Mouse (Mus musculus): ENCODE data around the gene Spint2. TPM values are rescaled to one million over a fixed set of nuclear protein-coding genes. Genes with fewer than 3 reads are reported as not detected.

Spint2 gene
- polyA plus RNA-seq (2014; fragmentation: Illumina TruSeq; extraction: RNeasy Lipid Tissue Mini Kit (QIAGEN cat#74804); ENCODE audit: low read depth, low replicate concordance) = 18.5 TPM

GRCm38 (mm10) chr7:29281201-29282073 lies at the start of gene Spint2:
TSS of gene Spint2 (minus strand) at chr7:29281912.

GRCm38 (mm10) chr7:29303738-29304462 lies 22.2 kb upstream of the Spint2 start, which contains the start of gene Dpf1:
TSS of gene Dpf1 (plus strand) at chr7:29303951.

GRCm38 (mm10) chr7:29288942-29289638 lies 7.4 kb upstream of the Spint2 start, which contains the start of gene Ppp1r14a:
TSS of gene Ppp1r14a (plus strand) at chr7:29289308.

GRCm38 (mm10) chr7:29248261-29248841 lies 33.4 kb downstream of the Spint2 start, which contains the start of gene 2200002D01Rik:
TSS of gene 2200002D01Rik (minus strand) at chr7:29248466.

GRCm38 (mm10) chr7:29238019-29238967 lies 43.4 kb downstream of the Spint2 start, which contains the start of gene Yif1b:
TSS of gene Yif1b (plus strand) at chr7:29238329.

GRCm38 (mm10) chr7:29232247-29233013 lies 49.3 kb downstream of the Spint2 start, which contains the start of gene Kcnk6:
TSS of gene Kcnk6 (minus strand) at chr7:29232515.

GRCm38 (mm10) chr7:29213675-29214082 lies 68.0 kb downstream of the Spint2 start, which contains the start of gene Catsperg1:
TSS of gene Catsperg1 (minus strand) at chr7:29214035.

Other genes with a start within 250 kb of the Spint2 start
- not detected for gene Ryr1, start 156.7 kb downstream of the Spint2 start, polyA plus RNA-seq (2014; fragmentation: Illumina TruSeq; extraction: RNeasy Lipid Tissue Mini Kit (QIAGEN cat#74804); ENCODE audit: low read depth, low replicate concordance)
- not detected for gene Rasgrp4, start 147.1 kb downstream of the Spint2 start, polyA plus RNA-seq (2014; fragmentation: Illumina TruSeq; extraction: RNeasy Lipid Tissue Mini Kit (QIAGEN cat#74804); ENCODE audit: low read depth, low replicate concordance)
- gene Fam98c, start 125.7 kb downstream of the Spint2 start, polyA plus RNA-seq (2014; fragmentation: Illumina TruSeq; extraction: RNeasy Lipid Tissue Mini Kit (QIAGEN cat#74804); ENCODE audit: low read depth, low replicate concordance) = 2.0 TPM
- not detected for gene Ggn, start 111.7 kb downstream of the Spint2 start, polyA plus RNA-seq (2014; fragmentation: Illumina TruSeq; extraction: RNeasy Lipid Tissue Mini Kit (QIAGEN cat#74804); ENCODE audit: low read depth, low replicate concordance)
- 1.3 TPM for gene Spred3, start 111.5 kb downstream of the Spint2 start, polyA plus RNA-seq (2014; fragmentation: Illumina TruSeq; extraction: RNeasy Lipid Tissue Mini Kit (QIAGEN cat#74804); ENCODE audit: low read depth, low replicate concordance)
- 69.3 TPM for gene Psmd8, start 101.2 kb downstream of the Spint2 start, polyA plus RNA-seq (2014; fragmentation: Illumina TruSeq; extraction: RNeasy Lipid Tissue Mini Kit (QIAGEN cat#74804); ENCODE audit: low read depth, low replicate concordance)
- not detected for gene Catsperg1, start 67.9 kb downstream of the Spint2 start, polyA plus RNA-seq (2014; fragmentation: Illumina TruSeq; extraction: RNeasy Lipid Tissue Mini Kit (QIAGEN cat#74804); ENCODE audit: low read depth, low replicate concordance)
- gene Kcnk6, start 49.4 kb downstream of the Spint2 start, polyA plus RNA-seq (2014; fragmentation: Illumina TruSeq; extraction: RNeasy Lipid Tissue Mini Kit (QIAGEN cat#74804); ENCODE audit: low read depth, low replicate concordance) = 1.1 TPM
- gene Yif1b, start 43.6 kb downstream of the Spint2 start, polyA plus RNA-seq (2014; fragmentation: Illumina TruSeq; extraction: RNeasy Lipid Tissue Mini Kit (QIAGEN cat#74804); ENCODE audit: low read depth, low replicate concordance) = not detected
- gene 2200002D01Rik, start 33.4 kb downstream of the Spint2 start, polyA plus RNA-seq (2014; fragmentation: Illumina TruSeq; extraction: RNeasy Lipid Tissue Mini Kit (QIAGEN cat#74804); ENCODE audit: low read depth, low replicate concordance) = 3.1 TPM
- not detected for gene Ppp1r14a, start 7.4 kb upstream of the Spint2 start, polyA plus RNA-seq (2014; fragmentation: Illumina TruSeq; extraction: RNeasy Lipid Tissue Mini Kit (QIAGEN cat#74804); ENCODE audit: low read depth, low replicate concordance)
- gene Dpf1, start 22.0 kb upstream of the Spint2 start, polyA plus RNA-seq (2014; fragmentation: Illumina TruSeq; extraction: RNeasy Lipid Tissue Mini Kit (QIAGEN cat#74804); ENCODE audit: low read depth, low replicate concordance) = not detected
- gene Sipa1l3, start 236.7 kb upstream of the Spint2 start, polyA plus RNA-seq (2014; fragmentation: Illumina TruSeq; extraction: RNeasy Lipid Tissue Mini Kit (QIAGEN cat#74804); ENCODE audit: low read depth, low replicate concordance) = 5.1 TPM